Mouse (Mus musculus) ES-Bruce4 (cell line): ENCODE data around the gene 2310033P09Rik. TPM values are rescaled to one million over a fixed set of nuclear protein-coding genes. Genes with fewer than 3 reads are reported as not detected.

Source experiments
- H3K27ac ChIP-seq: 2 replicates; pipeline ENCODE4 v1.5.1; 2012; ENCODE audit warnings: low read length, inconsistent platforms; ENCODE audit not compliant: insufficient read depth
- H3K27me3 ChIP-seq: 2 replicates; pipeline ENCODE4 v1.6.1; 2012; ENCODE audit warnings: mild to moderate bottlenecking, low read length, inconsistent platforms; ENCODE audit not compliant: control insufficient read depth, poor library complexity, insufficient read depth, severe bottlenecking
- H3K36me3 ChIP-seq: 2 replicates; pipeline ENCODE4 v1.6.1; 2012; ENCODE audit warnings: inconsistent platforms, mild to moderate bottlenecking, low read length, moderate library complexity; ENCODE audit not compliant: control insufficient read depth, poor library complexity, insufficient read depth, severe bottlenecking
- H3K4me1 ChIP-seq: one replicate; pipeline ENCODE4 v1.8.1; 2011; ENCODE audit warnings: low read length; ENCODE audit not compliant: control insufficient read depth, insufficient read depth
- H3K4me3 ChIP-seq: 2 replicates; pipeline ENCODE4 v1.5.1; 2011; ENCODE audit warnings: low read depth, mild to moderate bottlenecking, low read length
- H3K9ac ChIP-seq: 2 replicates; pipeline ENCODE4 v1.6.1; 2012; ENCODE audit warnings: low read depth, mild to moderate bottlenecking, inconsistent platforms; ENCODE audit not compliant: poor library complexity, severe bottlenecking
- H3K9me3 ChIP-seq: replicated peaks from 2 replicates; pipeline ENCODE4 v1.6.1; 2012; ENCODE audit warnings: mild to moderate bottlenecking, low read length, inconsistent platforms; ENCODE audit not compliant: control insufficient read depth, poor library complexity, insufficient read depth, severe bottlenecking
- CTCF ChIP-seq: IDR thresholded peaks from one replicate; pipeline ENCODE4 v1.8.1; 2011; ENCODE audit warnings: low read depth, low read length
- EP300 ChIP-seq: IDR thresholded peaks from 2 replicates; pipeline ENCODE4 v1.6.1; 2011; ENCODE audit warnings: low read depth, low read length; ENCODE audit not compliant: insufficient read depth
- POLR2A ChIP-seq: IDR thresholded peaks from one replicate; pipeline ENCODE4 v1.8.1; 2011; ENCODE audit warnings: low read length; ENCODE audit not compliant: insufficient read depth
- polyA plus RNA-seq: library from polyadenylated mRNA; stranded (reverse); fragments of >200 nt; gene quantifications from 2 replicates; pipeline ENCODE4 v1.2.4, GENCODE M21; 2011; ENCODE audit warnings: low read depth; ENCODE audit not compliant: missing spikeins, insufficient read depth, insufficient read length

2310033P09Rik gene
- polyA plus RNA-seq, 1 experiment: 14.3 TPM

- no peak overlapping the region for H3K9ac ChIP-seq
- TF ChIP-seq CTCF: no peak
- no peak for TF ChIP-seq EP300
- no peak for TF ChIP-seq POLR2A
- no peaks in the 10 kb centered on the region for H3K27me3 ChIP-seq
- peaks cover 33% of the 10 kb centered on the region for H3K36me3 ChIP-seq
- H3K4me1 ChIP-seq: no peaks in the 10 kb centered on the region
- H3K27ac ChIP-seq: no peak overlapping the region
- no peaks in the 10 kb centered on the region for H3K9me3 ChIP-seq
- no peak overlapping the region for H3K4me3 ChIP-seq
Observed at GRCm38 (mm10) chr11:59212892-59213494, 4.9 kb downstream of the 2310033P09Rik start.

GRCm38 (mm10) chr11:59216955-59217354 is 8.8 kb downstream of the 2310033P09Rik start:
- Histone ChIP-seq H3K36me3 (peaks cover 32% of the 10 kb centered on the region), H3K9me3 (no peaks in the 10 kb centered on the region), H3K9ac (no peak overlapping the region; the same call in 1 of the 2 replicates), H3K27me3 (no peaks in the 10 kb centered on the region), H3K4me3 (no peak overlapping the region), H3K4me1 (no peaks in the 10 kb centered on the region), H3K27ac (no peak overlapping the region)
- TF ChIP-seq POLR2A (no peak), EP300 (no peak), CTCF (no peak)

- H3K36me3 ChIP-seq: peaks cover 24% of the 10 kb centered on the region
- no peaks in the 10 kb centered on the region for H3K4me1 ChIP-seq
- H3K27ac ChIP-seq: peak overlapping the region; percentile 84
- no peak overlapping the region for H3K4me3 ChIP-seq
- TF ChIP-seq CTCF (no peak), EP300 (no peak), POLR2A (no peak)
- H3K27me3 ChIP-seq: no peaks in the 10 kb centered on the region
- no peaks in the 10 kb centered on the region for H3K9me3 ChIP-seq
- 0 out of 2 replicates have a peak overlapping the region, but pooled peaks have one; percentile 19 for H3K9ac ChIP-seq
Observed at GRCm38 (mm10) chr11:59218389-59218998, 10.4 kb downstream of the 2310033P09Rik start.

GRCm38 (mm10) chr11:59219064-59219463 is 10.9 kb downstream of the 2310033P09Rik start:
- Histone ChIP-seq H3K9ac (0 out of 2 replicates have a peak overlapping the region, but pooled peaks have one; percentile 19), H3K27ac (peak overlapping the region; percentile 84), H3K4me1 (no peaks in the 10 kb centered on the region), H3K36me3 (peaks cover 28% of the 10 kb centered on the region), H3K4me3 (no peak overlapping the region), H3K27me3 (no peaks in the 10 kb centered on the region), H3K9me3 (no peaks in the 10 kb centered on the region)
- TF ChIP-seq POLR2A (no peak), EP300 (no peak), CTCF (peak; percentile 49)

GRCm38 (mm10) chr11:59221604-59222003 is 13.5 kb downstream of the 2310033P09Rik start:
- no peaks in the 10 kb centered on the region for H3K9me3 ChIP-seq
- no peak overlapping the region for H3K27ac ChIP-seq
- H3K4me1 ChIP-seq: peaks cover 3% of the 10 kb centered on the region
- no peak overlapping the region for H3K9ac ChIP-seq
- H3K27me3 ChIP-seq: no peaks in the 10 kb centered on the region
- no peak overlapping the region for H3K4me3 ChIP-seq
- peaks cover 21% of the 10 kb centered on the region for H3K36me3 ChIP-seq
- no peak for TF ChIP-seq EP300
- TF ChIP-seq CTCF: no peak
- TF ChIP-seq POLR2A: no peak

GRCm38 (mm10) chr11:59222306-59222705 is 14.2 kb downstream of the 2310033P09Rik start:
- Histone ChIP-seq H3K4me1 (peaks cover 5% of the 10 kb centered on the region), H3K9me3 (no peaks in the 10 kb centered on the region), H3K9ac (no peak overlapping the region), H3K27ac (no peak overlapping the region), H3K27me3 (no peaks in the 10 kb centered on the region), H3K36me3 (peaks cover 21% of the 10 kb centered on the region), H3K4me3 (no peak overlapping the region)
- TF ChIP-seq CTCF (no peak), POLR2A (no peak), EP300 (no peak)
